Mouse (Mus musculus): ENCODE data around the gene Elmo3. TPM values are rescaled to one million over a fixed set of nuclear protein-coding genes. Genes with fewer than 3 reads are reported as not detected.
A peak's percentile ranks its signal among the peaks of the same experiment; 100 is the strongest.

Elmo3 gene
- total and polyA plus RNA-seq, 2 experiments from 2014 or later = 1.5 to 1.7 TPM

GRCm38 (mm10) chr8:105261326-105261980, 43.9 kb upstream of the Elmo3 start:
- Histone ChIP-seq H3K4me3 (ENCODE audit: low read length) (no peak overlapping the region), H3K4me1 (ENCODE audit: insufficient read depth, low read length) (peaks cover 10% of the 10 kb centered on the region), H3K36me3 (ENCODE audit: insufficient read depth, low read length) (no peaks in the 10 kb centered on the region), H3K4me2 (ENCODE audit: low read depth, low read length) (no peak overlapping the region), H3K9ac (replicated peaks; ENCODE audit: low read length) (no peak overlapping the region), H3K9me3 (ENCODE audit: low read length) (no peaks in the 10 kb centered on the region), H3K27ac (no peak overlapping the region), H3K27me3 (ENCODE audit: insufficient read depth, low read length) (peaks cover 21% of the 10 kb centered on the region)
- DNase-seq (ENCODE audit: low spot score) = no peak
- no peak for TF ChIP-seq CTCF (IDR thresholded peaks at IDR 0.05; ENCODE audit: low read depth)
- 90% methylated on average over 12 of the region's 12 CpGs for WGBS
- ATAC-seq = no peak

GRCm38 (mm10) chr8:105263244-105263912, 42.0 kb upstream of the Elmo3 start:
- no peak overlapping the region for H3K27ac ChIP-seq
- no peaks in the 10 kb centered on the region for H3K36me3 ChIP-seq (ENCODE audit: insufficient read depth, low read length)
- H3K9ac ChIP-seq (replicated peaks; ENCODE audit: low read length) = no peak overlapping the region
- no peak overlapping the region for H3K4me3 ChIP-seq (ENCODE audit: low read length)
- peaks cover 10% of the 10 kb centered on the region for H3K4me1 ChIP-seq (ENCODE audit: insufficient read depth, low read length)
- TF ChIP-seq CTCF (IDR thresholded peaks at IDR 0.05; ENCODE audit: low read depth) = no peak; the same call in 1 of the 2 replicates
- DNase-seq (ENCODE audit: low spot score) (no peak), ATAC-seq (no peak)
- 43% methylated on average over 16 of the region's 16 CpGs for WGBS
- H3K4me2 ChIP-seq (ENCODE audit: low read depth, low read length) = no peak overlapping the region
- peaks cover 14% of the 10 kb centered on the region for H3K27me3 ChIP-seq (ENCODE audit: insufficient read depth, low read length)
- no peaks in the 10 kb centered on the region for H3K9me3 ChIP-seq (ENCODE audit: low read length)

GRCm38 (mm10) chr8:105264024-105264982, 41.1 kb upstream of the Elmo3 start, which contains the start of the genes Tradd and Fbxl8:
Tradd (minus strand) TSS chr8:105264609.
Fbxl8 (plus strand) TSS chr8:105264648.
- H3K27ac ChIP-seq = no peak within 1 kb of the TSS
- TF ChIP-seq CTCF (IDR thresholded peaks at IDR 0.05; ENCODE audit: low read depth) = no peak
- ATAC-seq = no peak
- H3K4me3 ChIP-seq (ENCODE audit: low read length) = peak within 1 kb of the TSS; percentile 64
- DNase-seq (ENCODE audit: low spot score) = peak; percentile 50
- H3K9ac ChIP-seq (replicated peaks; ENCODE audit: low read length) = peak within 1 kb of the TSS; percentile 56
- WGBS = 1% methylated on average over 53 of the region's 54 CpGs
- no peaks in the 10 kb centered on the region for H3K36me3 ChIP-seq (ENCODE audit: insufficient read depth, low read length)
- no peaks in the 10 kb centered on the region for H3K9me3 ChIP-seq (ENCODE audit: low read length)
- peak within 1 kb of the TSS; percentile 93 for H3K4me2 ChIP-seq (ENCODE audit: low read depth, low read length)
- peaks cover 20% of the 10 kb centered on the region for H3K27me3 ChIP-seq (ENCODE audit: insufficient read depth, low read length)
- H3K4me1 ChIP-seq (ENCODE audit: insufficient read depth, low read length) = peaks cover 11% of the 10 kb centered on the region

- Histone ChIP-seq H3K27ac (no peak overlapping the region), H3K4me1 (ENCODE audit: insufficient read depth, low read length) (peaks cover 13% of the 10 kb centered on the region), H3K36me3 (ENCODE audit: insufficient read depth, low read length) (no peaks in the 10 kb centered on the region), H3K27me3 (ENCODE audit: insufficient read depth, low read length) (peaks cover 27% of the 10 kb centered on the region), H3K4me3 (ENCODE audit: low read length) (peak overlapping the region; percentile 64), H3K9ac (replicated peaks; ENCODE audit: low read length) (no peak overlapping the region), H3K9me3 (ENCODE audit: low read length) (no peaks in the 10 kb centered on the region), H3K4me2 (ENCODE audit: low read depth, low read length) (peak overlapping the region; percentile 93)
- 9% methylated on average over 10 of the region's 10 CpGs for WGBS
- TF ChIP-seq CTCF (IDR thresholded peaks at IDR 0.05; ENCODE audit: low read depth) = no peak
- no peak for ATAC-seq
- DNase-seq (ENCODE audit: low spot score) = no peak
These were observed 40.3 kb upstream of the Elmo3 start for GRCm38 (mm10) chr8:105265128-105265527.

- Histone ChIP-seq H3K9me3 (ENCODE audit: low read length) (no peaks in the 10 kb centered on the region), H3K4me1 (ENCODE audit: insufficient read depth, low read length) (peaks cover 17% of the 10 kb centered on the region), H3K36me3 (ENCODE audit: insufficient read depth, low read length) (no peaks in the 10 kb centered on the region), H3K27ac (no peak overlapping the region), H3K4me2 (ENCODE audit: low read depth, low read length) (no peak overlapping the region), H3K4me3 (ENCODE audit: low read length) (no peak overlapping the region), H3K9ac (replicated peaks; ENCODE audit: low read length) (no peak overlapping the region), H3K27me3 (ENCODE audit: insufficient read depth, low read length) (peaks cover 34% of the 10 kb centered on the region)
- ATAC-seq (no peak), DNase-seq (ENCODE audit: low spot score) (no peak)
- TF ChIP-seq CTCF (IDR thresholded peaks at IDR 0.05; ENCODE audit: low read depth) = no peak
- WGBS = 18% methylated on average over 13 of the region's 13 CpGs
These were observed 38.6 kb upstream of the Elmo3 start for GRCm38 (mm10) chr8:105266775-105267174.

GRCm38 (mm10) chr8:105268342-105269074, 36.9 kb upstream of the Elmo3 start:
- Histone ChIP-seq H3K27ac (peak overlapping the region; percentile 41; the same call in 1 of the 2 replicates), H3K9me3 (ENCODE audit: low read length) (no peaks in the 10 kb centered on the region), H3K4me3 (ENCODE audit: low read length) (peak overlapping the region; percentile 46), H3K4me1 (ENCODE audit: insufficient read depth, low read length) (peaks cover 17% of the 10 kb centered on the region), H3K36me3 (ENCODE audit: insufficient read depth, low read length) (no peaks in the 10 kb centered on the region), H3K4me2 (ENCODE audit: low read depth, low read length) (peak overlapping the region; percentile 85), H3K27me3 (ENCODE audit: insufficient read depth, low read length) (peaks cover 45% of the 10 kb centered on the region), H3K9ac (replicated peaks; ENCODE audit: low read length) (peak overlapping the region; percentile 54)
- under 1% methylated on average over 53 of the region's 65 CpGs for WGBS
- peak; percentile 13; the same call in 1 of the 2 replicates for TF ChIP-seq CTCF (IDR thresholded peaks at IDR 0.05; ENCODE audit: low read depth)
- DNase-seq (ENCODE audit: low spot score) = peak; percentile 97
- peak; percentile 90 for ATAC-seq

Data from hindbrain, postnatal 0 days (tissue).